Mouse (Mus musculus): ENCODE measurements around the gene Tjp3.

The Tjp3 gene

DNA sequence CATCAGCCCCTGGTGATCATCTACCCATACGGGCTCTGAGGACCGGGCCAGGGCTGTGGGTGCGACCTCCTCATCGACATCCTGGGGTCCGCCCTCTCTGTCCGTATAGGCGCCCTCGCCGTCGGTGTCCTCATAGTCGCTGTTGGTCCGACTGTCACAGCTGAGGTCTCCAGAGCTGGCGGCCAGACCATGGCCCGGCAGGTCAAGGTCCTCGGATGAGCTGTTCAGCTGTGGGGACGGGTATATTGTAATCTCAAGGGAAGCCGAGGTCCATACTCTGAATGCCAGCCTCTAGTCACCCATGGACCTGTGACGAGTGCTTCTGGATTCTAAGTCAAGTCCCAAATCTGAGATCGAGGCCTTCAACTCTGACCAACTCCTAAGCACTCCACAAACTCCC is 17.5 kb downstream of the Tjp3 start:
- no peak for DNase-seq (ENCODE audit: low read depth, low spot score)

DNA sequence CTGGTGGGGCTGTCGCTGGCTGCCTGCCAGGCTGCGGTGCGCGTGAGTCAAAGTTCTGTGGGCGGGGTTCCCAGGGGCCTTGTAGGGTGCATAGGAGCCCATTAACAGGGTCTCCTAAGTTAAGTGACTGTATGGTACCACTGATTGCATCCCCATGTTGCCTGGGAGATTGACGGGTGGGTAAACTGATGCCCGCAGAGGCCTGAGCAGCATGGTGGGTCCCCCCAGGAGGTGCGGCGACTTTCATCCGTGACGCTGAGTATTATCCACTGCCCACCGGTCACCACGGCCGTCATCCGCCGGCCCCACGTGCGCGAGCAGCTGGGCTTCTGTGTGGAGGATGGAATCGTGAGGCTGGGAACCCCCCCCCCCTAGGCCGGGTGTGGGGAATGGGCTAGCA is 19.0 kb downstream of the Tjp3 start:
- no peak for DNase-seq (ENCODE audit: low read depth, low spot score)

DNA sequence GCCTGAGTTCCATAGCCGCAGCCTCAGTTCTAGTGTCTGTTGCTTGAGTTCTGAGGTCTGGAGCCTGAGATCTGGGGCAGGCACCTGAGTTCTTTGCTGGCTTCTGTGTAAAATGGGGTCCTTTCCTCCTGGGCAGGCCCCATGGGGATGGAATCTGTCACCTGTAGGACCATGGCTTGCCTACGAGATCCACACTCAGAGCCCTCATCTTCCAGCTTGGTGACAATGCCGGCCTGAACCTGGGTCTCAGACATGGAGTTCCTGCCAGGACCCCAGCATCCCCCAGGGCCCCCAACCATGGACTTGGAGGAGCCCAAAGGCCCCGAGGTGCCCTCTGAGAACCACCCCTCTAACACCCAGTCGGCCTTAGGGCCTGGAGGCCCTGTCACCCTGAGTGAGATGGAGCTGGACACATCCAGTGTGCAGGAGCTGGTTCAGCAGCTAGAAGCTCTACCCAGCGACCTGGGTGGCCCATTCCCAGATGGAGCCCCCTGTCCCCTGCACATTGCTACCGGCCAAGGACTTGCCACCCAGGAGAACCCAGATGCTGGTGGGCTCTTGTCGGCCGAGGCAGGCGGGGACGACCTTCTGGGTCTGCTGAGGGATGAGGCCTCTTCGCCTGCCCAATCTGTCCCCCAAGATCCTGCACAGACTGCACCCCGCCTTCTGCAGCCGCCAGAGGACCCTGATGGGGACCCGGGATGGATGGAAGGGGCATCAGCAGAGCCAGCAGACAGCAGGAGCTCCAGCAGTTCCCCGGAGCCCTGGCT is 22.6 kb downstream of the Tjp3 start:
- no peak for DNase-seq (ENCODE audit: low read depth, low spot score)

- DNase-seq (ENCODE audit: low read depth, low spot score) = peak; percentile 60
Measured at GRCm38 (mm10) chr10:81268056-81268455, 23.3 kb downstream of the Tjp3 start.

DNA sequence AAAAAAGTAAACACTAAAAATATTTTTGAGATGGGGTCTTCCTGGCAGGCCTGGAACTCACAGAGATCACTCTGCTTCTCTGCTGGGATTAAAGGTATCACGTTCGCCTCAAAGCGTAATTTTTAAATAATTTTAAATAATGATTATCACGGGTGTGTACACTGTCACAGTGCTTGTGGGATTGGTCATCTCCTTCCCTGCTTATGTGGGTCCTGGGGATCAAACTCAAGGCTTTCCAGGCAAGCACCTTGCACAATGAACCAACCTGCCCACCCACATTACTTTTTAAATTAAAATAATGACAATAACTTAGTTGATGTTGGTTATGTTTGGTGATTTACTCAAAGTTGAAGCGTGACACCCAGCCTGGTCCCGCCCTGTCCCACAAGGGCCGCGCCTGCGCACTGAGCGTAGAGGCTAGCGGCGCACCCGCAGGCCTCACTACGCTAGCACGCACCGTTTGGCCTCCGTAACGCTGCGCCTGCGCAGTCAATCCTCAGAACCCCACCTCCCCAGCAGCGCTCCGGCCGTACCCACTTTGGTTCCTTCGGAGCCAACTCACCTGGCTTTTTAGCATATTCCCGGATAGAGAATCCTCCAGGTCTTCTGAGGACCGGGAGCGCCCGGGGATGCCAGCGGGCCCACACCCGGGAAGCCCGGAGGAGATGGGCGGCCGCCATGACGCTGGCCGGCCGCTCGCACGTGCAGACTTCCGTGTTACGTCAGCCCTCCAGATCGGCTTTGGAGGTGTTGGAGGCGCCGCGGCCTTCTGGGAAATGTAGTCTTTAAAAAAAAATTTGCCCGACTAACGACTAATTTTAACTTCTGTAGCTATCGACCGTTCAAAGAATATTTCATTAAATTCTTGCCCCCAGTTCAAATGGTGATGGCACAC is 24.9 kb downstream of the Tjp3 start, which contains the start of the genes Mrpl54 and Apba3:
Gene Mrpl54, minus strand, starts transcription at position 724 of the 895 bp plus-strand sequence.
Gene Apba3, plus strand, starts transcription at position 750 of the 895 bp plus-strand sequence.
- peak; percentile 97 for DNase-seq (ENCODE audit: low read depth, low spot score)

GRCm38 (mm10) chr10:81265540-81265939 is 25.8 kb downstream of the Tjp3 start:
- DNase-seq (ENCODE audit: low read depth, low spot score) = no peak

GRCm38 (mm10) chr10:81261025-81261424 is 30.4 kb downstream of the Tjp3 start:
- no peak for DNase-seq (ENCODE audit: low read depth, low spot score)

DNA sequence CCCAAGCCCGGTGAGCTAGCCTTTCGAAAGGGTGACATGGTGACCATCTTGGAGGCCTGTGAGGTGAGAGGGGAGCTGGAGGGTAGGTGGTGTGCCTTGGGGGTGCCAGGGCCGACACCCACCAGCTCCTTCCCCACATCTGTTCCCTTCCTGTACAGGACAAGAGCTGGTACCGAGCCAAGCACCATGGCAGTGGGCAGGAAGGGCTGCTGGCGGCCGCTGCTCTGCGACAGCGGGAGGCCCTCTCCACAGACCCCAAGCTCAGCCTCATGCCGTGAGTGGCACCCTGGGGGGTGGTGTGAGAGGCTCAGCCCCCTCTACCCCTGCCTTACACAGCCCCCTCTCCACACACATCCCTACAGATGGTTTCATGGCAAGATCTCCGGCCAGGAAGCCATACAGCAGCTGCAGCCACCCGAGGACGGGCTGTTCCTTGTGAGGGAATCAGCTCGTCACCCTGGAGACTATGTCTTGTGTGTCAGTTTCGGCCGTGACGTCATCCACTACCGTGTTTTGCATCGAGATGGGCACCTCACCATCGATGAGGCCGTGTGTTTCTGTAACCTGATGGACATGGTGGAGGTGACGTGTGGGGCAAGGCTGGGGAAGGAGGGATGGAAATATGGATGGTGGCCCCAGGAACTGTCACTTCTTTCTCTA is 32.0 kb downstream of the Tjp3 start:
- no peak for DNase-seq (ENCODE audit: low read depth, low spot score)

GRCm38 (mm10) chr10:81257158-81258039 is 34.0 kb downstream of the Tjp3 start:
- DNase-seq (ENCODE audit: low read depth, low spot score) = no peak

DNA sequence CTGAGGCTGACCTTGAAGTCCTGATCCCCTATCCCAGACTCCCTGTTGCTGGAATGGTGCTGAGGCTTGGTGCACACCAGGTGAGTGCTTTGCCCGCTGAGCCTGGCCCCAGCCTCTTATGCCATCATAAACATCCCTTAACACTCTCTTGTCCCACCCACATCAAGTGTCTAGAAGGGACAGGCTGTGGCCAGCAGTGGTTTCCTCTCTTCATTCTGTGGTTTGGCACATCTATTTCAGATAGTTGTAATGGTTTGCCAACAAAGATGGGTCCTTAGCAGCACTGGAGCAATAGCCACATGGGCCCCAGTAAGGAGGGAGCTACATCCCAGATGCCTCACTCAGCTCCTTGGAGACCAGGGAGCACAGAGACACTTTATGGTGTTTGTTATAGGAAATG is 36.5 kb downstream of the Tjp3 start:
- no peak for DNase-seq (ENCODE audit: low read depth, low spot score)

DNA sequence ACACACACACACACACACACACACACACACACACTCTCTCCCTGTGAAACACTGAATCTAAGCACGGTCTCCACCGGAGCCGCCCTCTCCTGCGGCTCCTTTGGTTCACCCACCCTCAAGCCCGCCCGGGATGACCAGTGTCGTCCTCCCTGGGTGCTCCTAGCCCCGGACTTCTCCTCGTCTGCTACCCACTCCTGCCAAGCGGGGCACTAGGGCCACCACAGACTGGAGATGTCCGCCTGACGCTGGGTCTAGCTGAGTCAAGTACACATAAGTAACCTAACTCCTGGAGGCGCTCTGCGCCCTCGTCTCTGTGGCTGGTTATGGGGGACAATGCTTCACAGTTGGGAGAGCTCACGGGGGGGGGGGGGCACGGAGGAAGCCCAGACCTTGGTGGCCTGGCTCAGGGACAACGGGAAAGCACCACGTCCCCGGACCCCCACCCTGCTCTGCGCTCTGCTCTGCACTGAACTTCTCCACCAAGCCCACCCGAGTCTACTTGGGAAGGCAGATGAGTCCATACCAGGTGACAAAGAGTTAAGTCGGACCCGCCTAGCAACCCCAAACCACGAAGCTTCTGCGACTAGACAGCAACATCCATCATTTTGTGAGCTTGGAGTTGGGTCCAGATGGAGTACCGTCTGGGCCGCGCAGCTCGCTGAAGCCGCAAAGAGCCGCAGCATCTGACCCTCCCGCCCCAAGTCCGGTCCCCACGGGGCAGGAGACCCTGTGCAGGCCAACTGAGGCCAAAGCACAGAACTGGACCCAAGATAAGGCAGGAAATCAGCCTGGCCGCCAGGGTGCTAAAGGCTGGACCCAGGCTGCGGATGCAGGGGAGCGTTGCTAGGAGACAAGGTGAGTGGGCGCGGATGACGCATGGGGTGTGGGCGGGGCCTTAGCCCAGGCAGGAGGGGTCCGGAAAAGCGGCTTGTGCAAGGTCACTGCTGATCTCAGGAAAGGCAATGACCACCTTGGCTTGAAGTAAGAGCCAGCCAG is 38.7 kb downstream of the Tjp3 start, which contains the start of gene Matk:
Gene Matk, plus strand, starts transcription at position 512 of the 996 bp plus-strand sequence.
- DNase-seq (ENCODE audit: low read depth, low spot score) = no peak

GRCm38 (mm10) chr10:81249442-81249841 is 41.9 kb downstream of the Tjp3 start:
- DNase-seq (ENCODE audit: low read depth, low spot score) = no peak

DNA sequence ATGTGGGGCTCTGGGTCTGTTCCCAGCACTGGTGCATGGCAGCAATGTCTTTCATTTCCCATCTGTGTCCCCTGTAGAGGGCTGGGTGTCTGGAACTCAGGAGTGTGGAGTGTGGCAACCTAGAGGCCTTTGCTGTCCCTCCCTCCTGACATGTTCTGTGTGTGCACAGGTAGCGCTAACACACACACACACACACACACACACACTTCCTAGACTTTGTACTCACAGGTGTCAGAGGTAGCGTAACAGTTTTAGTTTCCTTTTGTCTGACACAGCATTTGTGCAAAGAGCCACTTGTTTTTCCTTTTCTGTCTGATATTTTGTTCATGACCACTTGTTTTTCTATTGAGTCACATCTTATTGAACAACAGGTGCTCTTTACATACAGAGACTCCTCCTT is 43.6 kb downstream of the Tjp3 start:
- DNase-seq (ENCODE audit: low read depth, low spot score) = no peak

GRCm38 (mm10) chr10:81245166-81245565 is 46.2 kb downstream of the Tjp3 start:
- no peak for DNase-seq (ENCODE audit: low read depth, low spot score)

DNA sequence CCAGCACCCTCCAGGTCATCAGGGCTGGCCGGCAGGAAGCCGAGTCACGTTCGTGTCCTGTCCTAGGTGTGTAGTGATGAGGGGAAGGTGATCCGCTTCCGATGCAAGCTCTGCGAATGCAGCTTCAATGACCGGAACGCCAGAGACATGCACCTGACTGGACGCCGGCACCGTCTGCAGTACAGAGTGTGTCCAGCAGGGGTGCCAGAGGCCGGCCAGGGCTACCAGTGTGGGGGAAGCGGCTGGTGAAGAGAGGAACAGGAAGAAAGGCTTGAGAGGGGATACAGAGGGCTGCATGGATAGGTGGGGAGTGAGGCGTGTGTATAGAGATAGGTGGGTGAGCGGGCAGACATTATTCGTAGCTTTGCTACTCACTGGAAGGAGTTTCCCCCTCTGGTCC is 46.8 kb downstream of the Tjp3 start:
- DNase-seq (ENCODE audit: low read depth, low spot score) = no peak

GRCm38 (mm10) chr10:81244146-81244545 is 47.2 kb downstream of the Tjp3 start:
- DNase-seq (ENCODE audit: low read depth, low spot score) = no peak

GRCm38 (mm10) chr10:81242021-81242420 is 49.4 kb downstream of the Tjp3 start:
- DNase-seq (ENCODE audit: low read depth, low spot score) = no peak

DNA sequence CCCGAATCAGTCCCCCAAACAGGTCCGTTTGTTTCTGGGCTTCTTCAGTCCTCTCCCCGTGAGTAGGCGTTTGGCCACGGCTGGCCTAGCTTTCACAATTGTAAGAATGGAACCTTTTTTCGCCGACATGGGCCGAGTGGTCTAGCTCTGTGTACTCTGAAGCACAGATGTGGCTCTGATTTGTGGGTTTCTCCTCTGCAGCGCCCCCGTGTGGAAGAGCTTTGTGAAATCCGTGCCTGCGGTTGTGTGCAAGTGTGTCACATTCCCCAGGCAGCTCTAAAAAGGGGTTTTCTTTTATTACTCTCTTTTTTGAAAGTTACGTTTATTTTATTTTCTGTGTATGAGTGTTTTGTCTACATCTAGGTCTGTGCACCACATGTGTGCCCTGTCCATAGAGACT is 50.5 kb downstream of the Tjp3 start:
- DNase-seq (ENCODE audit: low read depth, low spot score) = peak; percentile 21

GRCm38 (mm10) chr10:81238618-81239017 is 52.8 kb downstream of the Tjp3 start:
- DNase-seq (ENCODE audit: low read depth, low spot score) = no peak
